Mouse (Mus musculus): Measurements from ENCODE around the gene Oit1.

- no peak for TF ChIP-seq EP300 (IDR thresholded peaks at IDR 0.05; ENCODE audit: low read depth)
- TF ChIP-seq CTCF (IDR thresholded peaks at IDR 0.05; ENCODE audit: low read depth): no peak
Measured at GRCm38 (mm10) chr14:8313877-8314276, 64.7 kb downstream of the Oit1 start.
